Mouse (Mus musculus) forebrain, embryonic 15.5 days (tissue): ENCODE data around the gene Faf1. TPM values are rescaled to one million over a fixed set of nuclear protein-coding genes. Genes with fewer than 3 reads are reported as not detected.

Experiments
- ATAC-seq: fragments of 200-750 bp; cut with Nextera tagmentation; replicated peaks from 2 replicates; pipeline ENCODE4 v1.8.0; 2017; ENCODE audit warnings: mild to moderate bottlenecking, moderate TSS enrichment, moderate library complexity
- H3K27ac ChIP-seq: fragments of 300-500 bp; sonication (generic); replicated peaks from 2 replicates; pipeline ENCODE4 v1.5.1; 2015; ENCODE audit warnings: mild to moderate bottlenecking, inconsistent platforms
- H3K27me3 ChIP-seq: fragments of 300-500 bp; sonication (generic); 2 replicates; pipeline ENCODE4 v1.6.1; 2015; ENCODE audit warnings: inconsistent platforms
- H3K36me3 ChIP-seq: fragments of 300-500 bp; sonication (generic); 2 replicates; pipeline ENCODE4 v1.6.1; 2015; ENCODE audit warnings: mild to moderate bottlenecking, inconsistent platforms
- H3K4me1 ChIP-seq: fragments of 300-500 bp; sonication (generic); 2 replicates; pipeline ENCODE4 v1.6.1; 2015; ENCODE audit warnings: inconsistent platforms
- H3K4me2 ChIP-seq: fragments of 300-500 bp; sonication (generic); replicated peaks from 2 replicates; pipeline ENCODE4 v1.6.1; 2015; ENCODE audit warnings: mild to moderate bottlenecking, inconsistent platforms
- H3K4me3 ChIP-seq: fragments of 300-500 bp; sonication (generic); 2 replicates; pipeline ENCODE4 v1.5.1; 2015; ENCODE audit warnings: mild to moderate bottlenecking, inconsistent platforms
- H3K9ac ChIP-seq: fragments of 300-500 bp; sonication (generic); replicated peaks from 2 replicates; pipeline ENCODE4 v1.6.1; 2015; ENCODE audit warnings: mild to moderate bottlenecking, inconsistent platforms
- H3K9me3 ChIP-seq: fragments of 300-500 bp; sonication (generic); 2 replicates; pipeline ENCODE4 v1.6.1; 2016; ENCODE audit warnings: inconsistent platforms
- WGBS: fragments of 180-500 bp; shearing (Covaris S2); methylation state at CpG from one replicate; pipeline ENCODE4 v1.1.7; 2015; ENCODE audit warnings: mixed read lengths; 5-methylcytosine and 5-hydroxymethylcytosine counted together
- polyA plus RNA-seq: library from polyadenylated mRNA; unstranded; fragments of >200 nt; fragmentation: Nextera tagmentation; extraction: Ambion mirVana; gene quantifications from 2 replicates; pipeline ENCODE4 v1.2.1, GENCODE M21; 2015

Faf1 gene
- polyA plus RNA-seq, 1 experiment from 2014 or later, result 31.3 TPM

GRCm38 (mm10) chr4:109884333-109884732, 207.9 kb downstream of the Faf1 start:
- H3K27me3 ChIP-seq, result no peaks in the 10 kb centered on the region
- WGBS, result 17% methylated on average over 4 of the region's 4 CpGs
- no peak for ATAC-seq
- H3K9me3 ChIP-seq, result no peaks in the 10 kb centered on the region
- no peak overlapping the region for H3K9ac ChIP-seq
- H3K4me1 ChIP-seq, result no peaks in the 10 kb centered on the region
- no peak overlapping the region for H3K27ac ChIP-seq
- H3K4me3 ChIP-seq, result no peak overlapping the region
- no peaks in the 10 kb centered on the region for H3K36me3 ChIP-seq
- H3K4me2 ChIP-seq, result no peak overlapping the region

- 92% methylated on average over 6 of the region's 6 CpGs for WGBS
Observed at GRCm38 (mm10) chr4:109887856-109888357, 211.5 kb downstream of the Faf1 start.

GRCm38 (mm10) chr4:109897810-109898566, 221.6 kb downstream of the Faf1 start:
- WGBS, result 85% methylated on average over 6 of the region's 6 CpGs
- H3K4me1 ChIP-seq, result peaks cover 4% of the 10 kb centered on the region; the same call in 1 of the 2 replicates
- no peaks in the 10 kb centered on the region for H3K27me3 ChIP-seq
- no peak for ATAC-seq
- no peak overlapping the region for H3K4me2 ChIP-seq
- H3K9ac ChIP-seq, result no peak overlapping the region
- no peak overlapping the region for H3K27ac ChIP-seq
- no peaks in the 10 kb centered on the region for H3K36me3 ChIP-seq
- H3K4me3 ChIP-seq, result no peak overlapping the region
- H3K9me3 ChIP-seq, result no peaks in the 10 kb centered on the region

More at GRCm38 (mm10) chr4:109887856-109888357, 211.5 kb downstream of the Faf1 start:
- H3K4me3 ChIP-seq, result no peak overlapping the region
- H3K4me2 ChIP-seq, result no peak overlapping the region
- H3K4me1 ChIP-seq, result no peaks in the 10 kb centered on the region
- no peak for ATAC-seq
- peaks cover 11% of the 10 kb centered on the region for H3K36me3 ChIP-seq
- no peaks in the 10 kb centered on the region for H3K9me3 ChIP-seq
- H3K9ac ChIP-seq, result no peak overlapping the region
- no peak overlapping the region for H3K27ac ChIP-seq
- H3K27me3 ChIP-seq, result no peaks in the 10 kb centered on the region

- Histone ChIP-seq H3K9ac (no peak overlapping the region), H3K27ac (no peak overlapping the region), H3K4me1 (peaks cover 4% of the 10 kb centered on the region; the same call in 1 of the 2 replicates), H3K27me3 (no peaks in the 10 kb centered on the region), H3K4me2 (no peak overlapping the region), H3K36me3 (no peaks in the 10 kb centered on the region), H3K9me3 (no peaks in the 10 kb centered on the region), H3K4me3 (no peak overlapping the region)
- no peak for ATAC-seq
- WGBS, result 83% methylated on average over 2 of the region's 2 CpGs
Observed at GRCm38 (mm10) chr4:109901076-109901475, 224.7 kb downstream of the Faf1 start.

- Histone ChIP-seq H3K27ac (no peak overlapping the region), H3K9me3 (no peaks in the 10 kb centered on the region), H3K4me1 (no peaks in the 10 kb centered on the region), H3K4me2 (no peak overlapping the region), H3K4me3 (no peak overlapping the region), H3K27me3 (no peaks in the 10 kb centered on the region), H3K9ac (no peak overlapping the region), H3K36me3 (no peaks in the 10 kb centered on the region)
- 97% methylated on average over 3 of the region's 3 CpGs for WGBS
- ATAC-seq, result no peak
Observed at GRCm38 (mm10) chr4:109904487-109904886, 228.1 kb downstream of the Faf1 start.

GRCm38 (mm10) chr4:109929058-109929457, 252.7 kb downstream of the Faf1 start:
- Histone ChIP-seq H3K27me3 (no peaks in the 10 kb centered on the region), H3K4me2 (no peak overlapping the region), H3K27ac (no peak overlapping the region), H3K4me1 (no peaks in the 10 kb centered on the region), H3K4me3 (no peak overlapping the region), H3K9ac (no peak overlapping the region), H3K36me3 (peaks cover 4% of the 10 kb centered on the region; the same call in 1 of the 2 replicates), H3K9me3 (no peaks in the 10 kb centered on the region)
- no peak for ATAC-seq
- 82% methylated on average over 1 of the region's 1 CpGs for WGBS

- H3K36me3 ChIP-seq, result peaks cover 6% of the 10 kb centered on the region; the same call in 1 of the 2 replicates
- H3K27ac ChIP-seq, result no peak overlapping the region
- ATAC-seq, result no peak
- WGBS, result 100% methylated on average over 1 of the region's 1 CpGs
- H3K9ac ChIP-seq, result no peak overlapping the region
- H3K4me3 ChIP-seq, result no peak overlapping the region
- no peak overlapping the region for H3K4me2 ChIP-seq
- H3K4me1 ChIP-seq, result no peaks in the 10 kb centered on the region
- H3K9me3 ChIP-seq, result no peaks in the 10 kb centered on the region
- H3K27me3 ChIP-seq, result no peaks in the 10 kb centered on the region
Observed at GRCm38 (mm10) chr4:109930445-109930844, 254.1 kb downstream of the Faf1 start.

- Histone ChIP-seq H3K4me1 (no peaks in the 10 kb centered on the region), H3K4me3 (no peak overlapping the region), H3K4me2 (no peak overlapping the region), H3K36me3 (peaks cover 8% of the 10 kb centered on the region; the same call in 1 of the 2 replicates), H3K27me3 (no peaks in the 10 kb centered on the region), H3K27ac (no peak overlapping the region), H3K9me3 (no peaks in the 10 kb centered on the region), H3K9ac (no peak overlapping the region)
- WGBS, result 81% methylated on average over 1 of the region's 1 CpGs
- ATAC-seq, result no peak
Observed at GRCm38 (mm10) chr4:109930935-109931334, 254.5 kb downstream of the Faf1 start.

- Histone ChIP-seq H3K4me2 (no peak overlapping the region), H3K4me1 (no peaks in the 10 kb centered on the region), H3K9me3 (no peaks in the 10 kb centered on the region), H3K27ac (no peak overlapping the region), H3K27me3 (no peaks in the 10 kb centered on the region), H3K36me3 (0 out of 2 replicates have a peak, but pooled peaks cover 4% of the 10 kb centered on the region), H3K4me3 (no peak overlapping the region), H3K9ac (no peak overlapping the region)
- ATAC-seq, result no peak
- WGBS, result 95% methylated on average over 3 of the region's 3 CpGs
Observed at GRCm38 (mm10) chr4:109936557-109936956, 260.2 kb downstream of the Faf1 start.

GRCm38 (mm10) chr4:109939291-109939690, 262.9 kb downstream of the Faf1 start:
- Histone ChIP-seq H3K27ac (no peak overlapping the region), H3K9me3 (no peaks in the 10 kb centered on the region), H3K4me2 (no peak overlapping the region), H3K27me3 (no peaks in the 10 kb centered on the region), H3K4me3 (no peak overlapping the region), H3K4me1 (no peaks in the 10 kb centered on the region), H3K9ac (no peak overlapping the region), H3K36me3 (0 out of 2 replicates have a peak, but pooled peaks cover 4% of the 10 kb centered on the region)
- no peak for ATAC-seq

- WGBS, result 96% methylated on average over 1 of the region's 1 CpGs
- no peak for ATAC-seq
- Histone ChIP-seq H3K9ac (no peak overlapping the region), H3K4me3 (no peak overlapping the region), H3K36me3 (no peaks in the 10 kb centered on the region), H3K27me3 (no peaks in the 10 kb centered on the region), H3K9me3 (no peaks in the 10 kb centered on the region), H3K4me2 (no peak overlapping the region), H3K27ac (no peak overlapping the region), H3K4me1 (no peaks in the 10 kb centered on the region)
Observed at GRCm38 (mm10) chr4:109945554-109945953, 269.2 kb downstream of the Faf1 start.

GRCm38 (mm10) chr4:109949307-109949706, 272.9 kb downstream of the Faf1 start:
- H3K9ac ChIP-seq, result no peak overlapping the region
- no peaks in the 10 kb centered on the region for H3K36me3 ChIP-seq
- no peak overlapping the region for H3K4me2 ChIP-seq
- no peaks in the 10 kb centered on the region for H3K9me3 ChIP-seq
- no peak overlapping the region for H3K4me3 ChIP-seq
- H3K4me1 ChIP-seq, result no peaks in the 10 kb centered on the region
- no peak for ATAC-seq
- no peaks in the 10 kb centered on the region for H3K27me3 ChIP-seq
- no peak overlapping the region for H3K27ac ChIP-seq
- 96% methylated on average over 3 of the region's 3 CpGs for WGBS
